Mouse (Mus musculus) testis, adult 2 months (tissue): Measurements from ENCODE around the gene Hsd11b2. TPM values are rescaled to one million over a fixed set of nuclear protein-coding genes. Genes with fewer than 3 reads are reported as not detected.

Source experiments
- H3K27ac ChIP-seq: fragments of 200-500 bp; 2 replicates; pipeline ENCODE4 v1.5.1; 2012; ENCODE audit warnings: low read depth, low read length; ENCODE audit not compliant: control insufficient read depth, insufficient read depth
- H3K27me3 ChIP-seq: fragments of 200-500 bp; 2 replicates; pipeline ENCODE4 v1.6.1; 2012; ENCODE audit warnings: mild to moderate bottlenecking, low read length, moderate library complexity; ENCODE audit not compliant: control insufficient read depth, insufficient read depth
- H3K36me3 ChIP-seq: fragments of 200-500 bp; 2 replicates; pipeline ENCODE4 v1.6.1; 2012; ENCODE audit warnings: mild to moderate bottlenecking, low read length; ENCODE audit not compliant: control insufficient read depth, insufficient read depth
- H3K4me1 ChIP-seq: fragments of 200-500 bp; 2 replicates; pipeline ENCODE4 v1.6.1; 2012; ENCODE audit warnings: low read length; ENCODE audit not compliant: control insufficient read depth, insufficient read depth
- H3K4me3 ChIP-seq: fragments of 200-500 bp; 2 replicates; pipeline ENCODE4 v1.5.1; 2012; ENCODE audit warnings: low read depth, mild to moderate bottlenecking, low read length, moderate library complexity, mixed read lengths; ENCODE audit not compliant: control insufficient read depth
- CTCF ChIP-seq: fragments of 200-500 bp; IDR thresholded peaks from 2 replicates; pipeline ENCODE4 v1.5.1; 2012; ENCODE audit warnings: low read depth, mild to moderate bottlenecking, inconsistent platforms, low read length, moderate library complexity; ENCODE audit not compliant: control insufficient read depth, insufficient read depth, insufficient replicate concordance
- POLR2A ChIP-seq: fragments of 200-500 bp; IDR thresholded peaks from 2 replicates; pipeline ENCODE4 v1.6.1; 2012; ENCODE audit warnings: low read depth, mild to moderate bottlenecking, inconsistent platforms, low read length, moderate library complexity; ENCODE audit not compliant: control insufficient read depth
- polyA plus RNA-seq: library from polyadenylated mRNA; depleted of rRNA; stranded (reverse); fragments of >200 nt; gene quantifications from 2 replicates; pipeline ENCODE4 v1.2.3, GENCODE M21; 2012

Hsd11b2 gene
- polyA plus RNA-seq, 1 experiment, result 0.41 TPM

DNA sequence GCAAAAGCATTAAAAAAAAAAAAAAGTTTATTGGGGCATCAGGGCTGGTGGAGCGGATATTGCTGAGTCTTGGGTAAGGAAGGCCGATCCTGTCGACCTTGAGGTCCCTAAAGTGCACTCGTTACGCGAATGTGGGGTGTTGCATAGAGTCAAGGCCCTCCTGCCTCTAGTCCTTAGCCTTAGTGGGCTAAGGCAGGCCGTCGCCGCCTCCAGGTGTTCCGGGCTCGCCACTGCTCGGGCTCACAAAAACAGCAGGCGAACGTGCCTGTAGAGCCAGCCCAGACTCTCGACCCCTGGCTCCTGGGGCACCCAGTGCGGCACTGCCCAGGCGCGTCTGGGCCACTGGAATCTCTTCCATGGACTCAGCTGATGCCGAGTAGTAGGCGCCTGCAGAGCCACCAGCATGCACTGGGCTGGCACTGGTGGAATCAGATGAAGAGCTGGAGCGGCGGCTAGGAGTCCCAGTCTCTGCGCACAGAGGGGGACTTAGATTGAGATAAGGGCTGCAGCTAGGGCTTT, 46.1 kb upstream of the Hsd11b2 start:
- no peak for TF ChIP-seq CTCF
- TF ChIP-seq POLR2A, result no peak
- Histone ChIP-seq H3K36me3 (peaks cover 2% of the 10 kb centered on the region; the same call in 1 of the 2 replicates), H3K27ac (no peak overlapping the region; the same call in 1 of the 2 replicates), H3K27me3 (no peaks in the 10 kb centered on the region), H3K4me1 (peaks cover 36% of the 10 kb centered on the region), H3K4me3 (0 out of 2 replicates have a peak overlapping the region, but pooled peaks have one; percentile 11)

DNA sequence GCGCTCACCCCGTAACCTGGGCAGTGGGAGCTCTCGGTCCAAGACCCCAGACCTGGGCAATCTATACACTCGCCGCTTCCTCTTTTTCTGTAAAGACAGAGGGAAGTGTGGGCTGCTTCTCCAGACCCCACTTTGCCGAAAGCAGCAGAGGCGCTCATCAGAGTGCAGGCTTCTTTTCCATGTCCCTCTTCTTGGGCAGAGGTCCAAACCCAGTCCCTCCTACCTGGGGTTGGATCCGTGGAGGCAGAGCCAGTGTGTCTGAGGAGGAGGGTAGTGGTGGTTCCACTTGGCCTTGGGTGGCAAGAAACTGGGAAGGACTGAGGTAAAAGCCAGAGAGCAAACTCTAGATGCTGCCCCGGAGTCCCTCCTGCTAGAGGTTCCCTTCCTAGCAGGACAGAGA, 45.6 kb upstream of the Hsd11b2 start:
- Histone ChIP-seq H3K27ac (no peak overlapping the region), H3K4me1 (peaks cover 34% of the 10 kb centered on the region), H3K36me3 (peaks cover 2% of the 10 kb centered on the region; the same call in 1 of the 2 replicates), H3K4me3 (no peak overlapping the region), H3K27me3 (no peaks in the 10 kb centered on the region)
- TF ChIP-seq CTCF (no peak), POLR2A (no peak)

DNA sequence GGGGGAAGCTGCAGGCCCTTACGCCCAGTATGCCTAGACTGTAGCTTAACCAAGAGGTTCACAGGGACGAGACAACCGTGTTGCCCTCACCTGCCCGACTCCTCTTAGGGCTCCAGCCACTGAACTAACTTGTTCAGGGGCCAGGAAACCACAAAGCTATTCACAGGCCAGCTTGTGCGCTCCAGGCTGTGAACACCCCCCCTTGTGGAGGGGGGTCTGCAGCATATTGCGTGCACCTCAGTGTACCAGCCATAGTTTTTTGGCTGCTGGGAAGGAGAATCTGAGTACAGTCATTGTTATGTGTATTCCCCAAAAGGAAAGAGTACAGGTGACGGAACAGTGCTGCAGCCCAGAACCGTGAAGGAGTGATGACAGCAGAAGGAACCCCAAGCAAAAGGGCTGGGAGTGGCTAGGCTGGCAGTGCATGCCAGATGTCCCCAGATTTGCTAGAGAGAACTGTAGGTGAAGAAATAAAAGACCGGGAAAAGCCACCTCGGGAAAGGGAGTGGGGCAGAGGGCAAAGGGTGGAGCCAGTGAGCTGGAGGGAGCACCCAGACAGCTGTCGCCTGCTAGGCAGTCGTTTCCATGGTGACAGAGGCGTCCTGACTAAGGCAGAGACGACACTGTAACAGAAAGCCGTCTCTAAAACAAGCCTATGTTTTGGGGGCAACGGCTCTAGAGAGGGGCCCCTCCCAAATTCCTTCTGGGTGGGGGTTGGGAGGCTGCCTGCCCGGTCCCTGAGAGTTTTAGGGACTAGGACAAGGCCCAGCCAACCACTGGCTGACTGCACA, 44.5 kb upstream of the Hsd11b2 start:
- no peak overlapping the region for H3K27ac ChIP-seq
- H3K36me3 ChIP-seq, result peaks cover 2% of the 10 kb centered on the region; the same call in 1 of the 2 replicates
- no peak overlapping the region for H3K4me3 ChIP-seq
- H3K27me3 ChIP-seq, result no peaks in the 10 kb centered on the region
- peaks cover 31% of the 10 kb centered on the region for H3K4me1 ChIP-seq
- TF ChIP-seq POLR2A, result no peak
- TF ChIP-seq CTCF, result no peak

DNA sequence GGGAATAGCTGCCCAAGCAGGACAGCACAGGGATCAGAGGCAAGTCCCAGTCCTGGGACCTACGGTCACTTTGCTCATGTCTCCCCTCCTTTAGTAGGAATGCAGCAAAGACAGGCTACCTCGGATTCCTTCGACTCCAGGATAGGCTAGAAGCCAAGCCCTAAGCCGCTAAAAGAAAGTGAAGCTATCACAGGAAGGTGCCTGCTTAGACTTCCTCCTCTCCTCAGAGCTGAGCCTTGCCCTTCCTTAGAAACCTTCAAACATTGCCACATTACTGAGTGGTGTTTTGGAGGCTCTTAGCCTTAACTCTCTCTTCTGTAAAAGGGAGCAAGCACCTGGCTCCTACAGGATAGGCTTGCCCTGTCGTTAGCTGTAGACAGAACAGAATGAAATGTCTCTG, 43.9 kb upstream of the Hsd11b2 start:
- no peak overlapping the region for H3K4me3 ChIP-seq
- H3K4me1 ChIP-seq, result peaks cover 26% of the 10 kb centered on the region
- peaks cover 2% of the 10 kb centered on the region; the same call in 1 of the 2 replicates for H3K36me3 ChIP-seq
- H3K27ac ChIP-seq, result no peak overlapping the region
- no peak for TF ChIP-seq POLR2A
- TF ChIP-seq CTCF, result no peak
- no peaks in the 10 kb centered on the region for H3K27me3 ChIP-seq

DNA sequence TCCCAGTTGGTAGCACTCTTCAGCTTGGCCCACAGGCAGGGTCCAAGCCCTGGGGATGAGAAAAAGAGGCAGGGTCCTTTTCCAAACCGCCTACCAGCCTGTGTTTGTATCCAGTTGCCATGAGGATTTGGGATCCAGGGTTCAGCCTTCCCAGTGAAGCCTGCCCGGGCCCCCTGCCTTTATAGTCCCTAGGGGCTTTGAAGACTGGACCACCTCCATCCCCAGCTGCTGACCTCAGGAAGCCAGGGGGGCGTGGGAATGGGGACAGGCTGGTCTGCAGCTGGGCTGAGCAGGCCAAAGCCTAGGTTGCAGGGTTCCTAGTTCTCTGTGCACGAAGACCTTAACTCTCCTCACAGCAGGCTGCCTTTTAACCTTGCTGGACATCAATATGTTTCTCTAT, 43.3 kb upstream of the Hsd11b2 start:
- Histone ChIP-seq H3K27ac (no peak overlapping the region), H3K27me3 (no peaks in the 10 kb centered on the region), H3K4me1 (peaks cover 25% of the 10 kb centered on the region), H3K4me3 (no peak overlapping the region), H3K36me3 (peaks cover 2% of the 10 kb centered on the region; the same call in 1 of the 2 replicates)
- TF ChIP-seq CTCF (no peak), POLR2A (no peak)

DNA sequence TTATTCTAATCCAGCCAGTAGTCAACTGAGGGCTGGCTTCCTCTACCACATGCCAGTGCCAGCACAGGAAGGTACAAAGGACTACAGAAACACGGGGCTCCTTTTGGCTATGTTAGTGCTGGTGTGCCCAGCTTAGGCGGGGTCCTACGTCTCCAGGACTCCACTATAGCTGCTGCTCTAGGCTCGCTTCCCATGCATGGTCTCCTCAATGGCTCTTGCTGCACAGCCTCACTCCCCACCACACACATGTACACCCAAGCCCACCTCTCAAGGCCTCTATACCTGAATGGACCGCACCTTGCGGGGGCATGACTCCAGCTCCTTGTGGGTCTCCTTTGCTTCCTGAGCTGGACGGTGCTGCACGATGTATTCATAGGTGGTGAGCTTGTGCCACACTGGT, 42.8 kb upstream of the Hsd11b2 start:
- no peak for TF ChIP-seq POLR2A
- TF ChIP-seq CTCF, result no peak
- Histone ChIP-seq H3K27ac (no peak overlapping the region), H3K36me3 (peaks cover 2% of the 10 kb centered on the region; the same call in 1 of the 2 replicates), H3K4me3 (no peak overlapping the region), H3K4me1 (peaks cover 23% of the 10 kb centered on the region), H3K27me3 (no peaks in the 10 kb centered on the region)

DNA sequence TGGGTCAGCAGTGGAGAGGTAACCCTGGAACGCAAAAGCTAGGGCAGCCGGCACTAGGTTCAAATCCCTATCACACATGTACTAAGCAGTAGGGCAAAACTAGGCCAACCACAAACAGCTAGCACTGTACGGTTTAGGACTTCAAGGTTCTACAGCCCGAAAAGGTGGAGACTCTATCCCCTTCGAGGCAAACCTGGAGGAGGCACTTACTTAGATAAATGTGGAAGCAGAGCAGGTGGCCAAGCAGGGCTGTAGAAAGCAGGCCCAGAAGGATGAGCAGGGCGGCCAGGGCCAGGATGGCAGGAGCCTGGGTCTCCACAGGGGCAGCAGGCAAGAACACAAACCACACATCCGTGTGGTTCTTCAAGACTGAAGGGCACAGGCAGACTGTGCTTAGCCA, 42.4 kb upstream of the Hsd11b2 start:
- Histone ChIP-seq H3K4me1 (peaks cover 18% of the 10 kb centered on the region), H3K4me3 (no peak overlapping the region), H3K27ac (no peak overlapping the region), H3K27me3 (no peaks in the 10 kb centered on the region), H3K36me3 (peaks cover 2% of the 10 kb centered on the region; the same call in 1 of the 2 replicates)
- TF ChIP-seq CTCF, result no peak
- no peak for TF ChIP-seq POLR2A
